Comparison of ENCODE assay signal across 24 mouse cellular contexts in the genomic region with DNA sequence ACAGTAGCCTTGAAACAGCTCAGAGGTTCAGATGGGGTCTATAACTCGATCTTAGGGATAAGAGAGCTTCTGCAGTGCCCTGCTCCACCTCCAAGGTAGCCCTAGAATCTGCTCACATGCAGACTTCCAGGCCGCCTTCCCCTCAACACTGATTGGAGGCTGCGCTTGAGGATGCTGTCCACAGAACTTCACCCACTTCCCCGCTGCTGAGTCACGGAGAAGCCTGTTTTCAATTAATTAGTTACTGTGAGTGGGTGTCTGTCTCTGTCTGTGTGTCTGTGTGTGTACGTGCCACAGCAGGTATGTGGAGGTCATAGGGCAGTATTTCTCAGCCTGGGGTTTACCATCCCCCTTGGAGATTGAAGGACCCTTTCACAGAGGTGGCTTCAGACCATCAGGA.
DNase-seq lines count a peak whose midpoint lies in the region; ATAC-seq lines count a peak whose summit lies in the region.
"Had no signal": no experiment of that assay in that cellular context is flagged by ENCODE, and none has a peak within 500 bp of the region (broad histone marks: within the 10 kb centered on the region; RNA-seq: fewer than 3 reads in every experiment).

No protein-coding gene starts in this region.

- peaks cover 12% of the 10 kb centered on the region for H3K4me1 ChIP-seq in forebrain, embryonic 10.5 days
- no peaks in the 10 kb centered on the region for H3K4me1 ChIP-seq in forebrain, embryonic 13.5 days
- H3K4me1 ChIP-seq in embryonic facial prominence, embryonic 11.5 days (ENCODE audit: control insufficient read depth, insufficient read depth, low read length), result no peaks in the 10 kb centered on the region
- H3K4me1 ChIP-seq in limb, embryonic 15.5 days, result peaks cover 9% of the 10 kb centered on the region
- H3K4me1 ChIP-seq: hindbrain, embryonic 15.5 days had no signal

- ATAC-seq in forebrain, embryonic 13.5 days, result no peak
- no peak for ATAC-seq in embryonic facial prominence, embryonic 11.5 days (replicated peaks; ENCODE audit: insufficient number of reproducible peaks, low FRiP score, low TSS enrichment, low read depth)
- no peak for ATAC-seq in limb, embryonic 15.5 days (ENCODE audit: insufficient number of reproducible peaks, low FRiP score, low TSS enrichment, low read depth)
- ATAC-seq: CD4-positive, CD25-positive, alpha-beta regulatory T cell, adult 4 months; forebrain, embryonic 14.5 days; liver, postnatal 0 days; Patski had no signal

- H3K4me3 ChIP-seq in forebrain, embryonic 10.5 days, result no peak overlapping the region
- H3K4me3 ChIP-seq in forebrain, embryonic 13.5 days, result no peak overlapping the region
- no peak overlapping the region for H3K4me3 ChIP-seq in embryonic facial prominence, embryonic 11.5 days (ENCODE audit: low read depth, low read length)
- H3K4me3 ChIP-seq in limb, embryonic 15.5 days, result no peak overlapping the region
- H3K4me3 ChIP-seq: hindbrain, embryonic 15.5 days; layer of hippocampus, adult 2 months had no signal

- no peaks in the 10 kb centered on the region for H3K27me3 ChIP-seq in forebrain, embryonic 10.5 days (ENCODE audit: poor library complexity, severe bottlenecking)
- no peaks in the 10 kb centered on the region for H3K27me3 ChIP-seq in forebrain, embryonic 13.5 days
- H3K27me3 ChIP-seq in embryonic facial prominence, embryonic 11.5 days (ENCODE audit: control insufficient read depth, insufficient read depth, low read length), result no peaks in the 10 kb centered on the region
- H3K27me3 ChIP-seq in limb, embryonic 15.5 days, result no peaks in the 10 kb centered on the region
- H3K27me3 ChIP-seq: hindbrain, embryonic 15.5 days; Patski had no signal

- no peak for DNase-seq in forebrain, embryonic 10.5 days (ENCODE audit: extremely low spot score, low spot score)
- DNase-seq in layer of hippocampus, adult 9-11 months, result peak; percentile 15
- DNase-seq in layer of hippocampus, postnatal 25 days (ENCODE audit: extremely low spot score in 1 of 2, low spot score in 1 of 2), result no peak
- peak; percentile 54 for DNase-seq in embryonic facial prominence, embryonic 11.5 days (ENCODE audit: low spot score)
- no peak for DNase-seq in kidney, postnatal 10 days
- no peak for DNase-seq in embryo, embryonic 10 days (ENCODE audit: low spot score)
- DNase-seq: cerebellum, adult 18-20 months; cerebellum, postnatal 14 days; gastrocnemius, postnatal 14 days; heart, adult 18-20 months; heart, postnatal 36 days; kidney, adult 2 months; liver, postnatal 0 days; lung, postnatal 10 days had no signal

- H3K9me3 ChIP-seq in forebrain, embryonic 10.5 days, result no peaks in the 10 kb centered on the region
- no peaks in the 10 kb centered on the region for H3K9me3 ChIP-seq in forebrain, embryonic 13.5 days (replicated peaks)
- H3K9me3 ChIP-seq in embryonic facial prominence, embryonic 11.5 days (replicated peaks; ENCODE audit: control insufficient read depth, low read length), result no peaks in the 10 kb centered on the region
- no peaks in the 10 kb centered on the region for H3K9me3 ChIP-seq in limb, embryonic 15.5 days
- H3K9me3 ChIP-seq: hindbrain, embryonic 15.5 days had no signal

- H3K4me2 ChIP-seq in forebrain, embryonic 13.5 days, result no peak overlapping the region
- H3K4me2 ChIP-seq in embryonic facial prominence, embryonic 11.5 days (ENCODE audit: low read depth, low read length), result no peak overlapping the region
- H3K4me2 ChIP-seq in limb, embryonic 15.5 days, result no peak overlapping the region
- H3K4me2 ChIP-seq: hindbrain, embryonic 15.5 days; liver, embryonic 11.5 days; midbrain, embryonic 11.5 days had no signal

- H3K27ac ChIP-seq in forebrain, embryonic 10.5 days, result peak overlapping the region; percentile 49; the same call in 1 of the 2 replicates
- no peak overlapping the region for H3K27ac ChIP-seq in forebrain, embryonic 13.5 days
- H3K27ac ChIP-seq in embryonic facial prominence, embryonic 11.5 days (replicated peaks; ENCODE audit: low read depth, low read length), result no peak overlapping the region; the same call in 1 of the 2 replicates
- 0 out of 2 replicates have a peak overlapping the region, but pooled peaks have one; percentile 22 for H3K27ac ChIP-seq in limb, embryonic 15.5 days
- H3K27ac ChIP-seq: hindbrain, embryonic 15.5 days; kidney, postnatal 0 days; layer of hippocampus, adult 2 months had no signal

- no peaks in the 10 kb centered on the region for H3K36me3 ChIP-seq in forebrain, embryonic 10.5 days (replicated peaks)
- H3K36me3 ChIP-seq in forebrain, embryonic 13.5 days (ENCODE audit: poor library complexity, severe bottlenecking), result no peaks in the 10 kb centered on the region
- no peaks in the 10 kb centered on the region for H3K36me3 ChIP-seq in embryonic facial prominence, embryonic 11.5 days (replicated peaks; ENCODE audit: control insufficient read depth, insufficient read depth, low read depth, low read length)
- H3K36me3 ChIP-seq in limb, embryonic 15.5 days, result no peaks in the 10 kb centered on the region
- H3K36me3 ChIP-seq: hindbrain, embryonic 15.5 days had no signal

- H3K9ac ChIP-seq in forebrain, embryonic 13.5 days, result no peak overlapping the region
- no peak overlapping the region for H3K9ac ChIP-seq in embryonic facial prominence, embryonic 11.5 days (replicated peaks; ENCODE audit: low read length)
- no peak overlapping the region for H3K9ac ChIP-seq in limb, embryonic 15.5 days
- H3K9ac ChIP-seq: hindbrain, embryonic 15.5 days; liver, postnatal 0 days had no signal

- 71% methylated on average over 6 of the region's 6 CpGs for WGBS in forebrain, embryonic 10.5 days
- 79% methylated on average over 6 of the region's 6 CpGs for WGBS in forebrain, embryonic 13.5 days
- 49% methylated on average over 6 of the region's 6 CpGs for WGBS in embryonic facial prominence, embryonic 11.5 days
- WGBS in limb, embryonic 15.5 days, result 44% methylated on average over 6 of the region's 6 CpGs

Comparison
In these comparisons a context has a peak if more than half of its experiments do, and no peak if none do; other contexts are left out.
1. DNase-seq: peak in layer of hippocampus, adult 9-11 months (single experiment) and embryonic facial prominence, embryonic 11.5 days (single experiment); none in forebrain, embryonic 10.5 days (single experiment), layer of hippocampus, postnatal 25 days (0 of 2), kidney, postnatal 10 days (single experiment) and embryo, embryonic 10 days (single experiment).
2. H3K27ac ChIP-seq: peak in forebrain, embryonic 10.5 days (single experiment) and limb, embryonic 15.5 days (single experiment); none in forebrain, embryonic 13.5 days (single experiment) and embryonic facial prominence, embryonic 11.5 days (single experiment).